Mouse (Mus musculus): ENCODE measurements at regions not wholly inside any gene's neighbourhood (a gene's known extent, or its start where the extent isn't known, plus 50 kb on each side); places are given as distances from the start of the nearest gene placed in this dataset.

DNA sequence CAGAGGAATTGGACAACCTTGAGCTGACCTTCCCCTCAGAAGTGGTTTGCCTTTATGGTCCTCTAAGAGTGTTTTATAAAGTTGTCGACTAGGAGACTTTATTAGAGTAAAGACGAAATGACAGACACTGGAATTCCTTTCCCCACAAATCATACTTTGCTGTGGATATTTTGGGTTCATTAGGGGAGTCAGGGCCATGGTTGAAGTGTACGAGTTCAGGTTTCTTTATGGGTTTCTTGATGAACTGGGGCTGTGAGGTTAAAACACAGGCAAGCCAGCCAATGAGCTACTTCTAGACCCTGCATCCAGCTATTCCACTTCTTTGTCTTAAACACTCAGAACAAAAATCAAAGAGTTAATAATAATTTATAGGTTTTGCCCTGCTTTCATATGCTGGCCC, 153.0 kb downstream of the Pax1 start:
- Histone ChIP-seq H3K4me3 (ENCODE audit: low read depth, low read length) (no peak overlapping the region), H3K9ac (ENCODE audit: low read depth, low read length) (no peak overlapping the region), H3K4me1 (ENCODE audit: control insufficient read depth, insufficient read depth, low read length) (no peaks in the 10 kb centered on the region), H3K27me3 (ENCODE audit: control insufficient read depth, insufficient read depth, low read length) (no peaks in the 10 kb centered on the region), H3K36me3 (ENCODE audit: control insufficient read depth, insufficient read depth, low read length) (no peaks in the 10 kb centered on the region), H3K27ac (ENCODE audit: low read depth, low read length) (no peak overlapping the region), H3K9me3 (replicated peaks; ENCODE audit: control insufficient read depth, low read length) (no peaks in the 10 kb centered on the region), H3K4me2 (no peak overlapping the region)
- WGBS (ENCODE audit: insufficient replicate concordance): 73% methylated on average over 3 of the region's 3 CpGs
- ATAC-seq (replicated peaks; ENCODE audit: insufficient number of reproducible peaks, low FRiP score, low TSS enrichment): no peak

DNA sequence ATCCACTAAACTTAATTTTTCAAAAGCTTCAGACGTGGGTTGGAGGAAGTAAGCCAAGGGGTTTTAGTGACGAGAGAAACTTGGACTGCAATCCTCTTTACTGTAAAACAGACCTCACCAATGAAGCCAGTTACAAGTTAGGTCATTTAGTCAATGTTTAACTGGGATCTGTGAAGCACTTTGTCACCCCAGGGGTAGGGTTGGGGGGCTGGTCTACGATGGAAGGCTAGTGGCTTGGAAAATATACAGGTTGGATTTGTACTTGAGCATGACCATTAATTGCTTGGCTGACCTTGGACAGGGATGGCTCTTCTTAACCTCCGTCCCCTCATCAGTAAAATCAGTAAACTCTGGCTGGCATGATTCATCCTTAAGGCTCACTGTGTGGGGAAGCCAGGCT, 142.2 kb downstream of the Pax1 start:
- no peak overlapping the region for H3K9ac ChIP-seq (ENCODE audit: low read depth, low read length)

GRCm38 (mm10) chr2:147498731-147499130, 137.0 kb downstream of the Pax1 start:
- Histone ChIP-seq H3K9me3 (replicated peaks; ENCODE audit: control insufficient read depth, low read length) (no peaks in the 10 kb centered on the region), H3K36me3 (ENCODE audit: control insufficient read depth, insufficient read depth, low read length) (no peaks in the 10 kb centered on the region), H3K4me3 (ENCODE audit: low read depth, low read length) (no peak overlapping the region), H3K4me1 (ENCODE audit: control insufficient read depth, insufficient read depth, low read length) (no peaks in the 10 kb centered on the region), H3K27ac (ENCODE audit: low read depth, low read length) (no peak overlapping the region), H3K9ac (ENCODE audit: low read depth, low read length) (no peak overlapping the region), H3K27me3 (ENCODE audit: control insufficient read depth, insufficient read depth, low read length) (no peaks in the 10 kb centered on the region), H3K4me2 (no peak overlapping the region)
- 72% methylated on average over 1 of the region's 1 CpGs for WGBS (ENCODE audit: insufficient replicate concordance)
- no peak for ATAC-seq (replicated peaks; ENCODE audit: insufficient number of reproducible peaks, low FRiP score, low TSS enrichment)

More for the DNA sequence above, 142.2 kb downstream of the Pax1 start:
- H3K27me3 ChIP-seq (ENCODE audit: control insufficient read depth, insufficient read depth, low read length): no peaks in the 10 kb centered on the region
- 78% methylated on average over 4 of the region's 4 CpGs for WGBS (ENCODE audit: insufficient replicate concordance)
- H3K27ac ChIP-seq (ENCODE audit: low read depth, low read length): no peak overlapping the region
- H3K9me3 ChIP-seq (replicated peaks; ENCODE audit: control insufficient read depth, low read length): no peaks in the 10 kb centered on the region
- no peaks in the 10 kb centered on the region for H3K4me1 ChIP-seq (ENCODE audit: control insufficient read depth, insufficient read depth, low read length)
- no peak for ATAC-seq (replicated peaks; ENCODE audit: insufficient number of reproducible peaks, low FRiP score, low TSS enrichment)
- no peak overlapping the region for H3K4me2 ChIP-seq
- H3K4me3 ChIP-seq (ENCODE audit: low read depth, low read length): no peak overlapping the region
- no peaks in the 10 kb centered on the region for H3K36me3 ChIP-seq (ENCODE audit: control insufficient read depth, insufficient read depth, low read length)

DNA sequence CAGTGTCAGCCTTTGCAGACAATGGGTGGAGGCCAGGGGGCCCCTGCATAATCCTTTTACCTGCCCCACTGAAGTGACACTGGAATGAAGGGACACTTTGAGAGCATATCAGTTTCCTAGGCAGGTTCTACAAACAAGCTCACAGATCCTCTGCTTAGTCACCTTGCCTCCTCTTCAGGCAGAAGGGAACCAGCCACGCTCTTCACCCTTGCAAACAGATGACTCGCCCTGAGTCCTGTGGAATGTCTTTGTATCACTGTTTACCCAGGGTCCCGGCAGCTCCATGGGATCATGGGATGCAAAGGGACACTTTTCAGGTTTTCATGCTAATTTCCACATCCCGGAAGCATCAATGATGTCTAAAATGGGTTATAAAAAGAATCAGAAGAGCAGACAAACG, 94.2 kb downstream of the Pax1 start:
- no peaks in the 10 kb centered on the region for H3K9me3 ChIP-seq (replicated peaks; ENCODE audit: control insufficient read depth, low read length)
- no peaks in the 10 kb centered on the region for H3K36me3 ChIP-seq (ENCODE audit: control insufficient read depth, insufficient read depth, low read length)
- WGBS (ENCODE audit: insufficient replicate concordance): 36% methylated on average over 5 of the region's 5 CpGs
- no peak for ATAC-seq (replicated peaks; ENCODE audit: insufficient number of reproducible peaks, low FRiP score, low TSS enrichment)
- no peaks in the 10 kb centered on the region for H3K27me3 ChIP-seq (ENCODE audit: control insufficient read depth, insufficient read depth, low read length)
- no peak overlapping the region for H3K27ac ChIP-seq (ENCODE audit: low read depth, low read length)
- no peak overlapping the region for H3K4me3 ChIP-seq (ENCODE audit: low read depth, low read length)
- H3K9ac ChIP-seq (ENCODE audit: low read depth, low read length): no peak overlapping the region
- H3K4me2 ChIP-seq: no peak overlapping the region
- H3K4me1 ChIP-seq (ENCODE audit: control insufficient read depth, insufficient read depth, low read length): no peaks in the 10 kb centered on the region

GRCm38 (mm10) chr2:147454362-147455257, 92.9 kb downstream of the Pax1 start:
- H3K27ac ChIP-seq (ENCODE audit: low read depth, low read length): no peak overlapping the region
- H3K36me3 ChIP-seq (ENCODE audit: control insufficient read depth, insufficient read depth, low read length): no peaks in the 10 kb centered on the region
- no peaks in the 10 kb centered on the region for H3K4me1 ChIP-seq (ENCODE audit: control insufficient read depth, insufficient read depth, low read length)
- H3K27me3 ChIP-seq (ENCODE audit: control insufficient read depth, insufficient read depth, low read length): no peaks in the 10 kb centered on the region
- 60% methylated on average over 18 of the region's 18 CpGs for WGBS (ENCODE audit: insufficient replicate concordance)
- H3K4me2 ChIP-seq: no peak overlapping the region
- no peak overlapping the region for H3K4me3 ChIP-seq (ENCODE audit: low read depth, low read length)
- H3K9ac ChIP-seq (ENCODE audit: low read depth, low read length): no peak overlapping the region
- H3K9me3 ChIP-seq (replicated peaks; ENCODE audit: control insufficient read depth, low read length): no peaks in the 10 kb centered on the region
- no peak for ATAC-seq (replicated peaks; ENCODE audit: insufficient number of reproducible peaks, low FRiP score, low TSS enrichment)

Data from heart, embryonic 11.5 days (tissue).